Mouse (Mus musculus): ENCODE measurements at regions not wholly inside any gene's neighbourhood (a gene's known extent, or its start where the extent isn't known, plus 50 kb on each side); places are given as distances from the start of the nearest gene placed in this dataset.

GRCm38 (mm10) chr3:143252643-143253042 is 370.8 kb upstream of the Pkn2 start:
- TF ChIP-seq EP300 (IDR thresholded peaks at IDR 0.05; ENCODE audit: low read depth) (no peak), CTCF (IDR thresholded peaks at IDR 0.05; ENCODE audit: low read depth) (no peak)

All from liver, postnatal 0 days (tissue).